Mouse (Mus musculus): ENCODE results near the gene Prkar2a. TPM values are rescaled to one million over a fixed set of nuclear protein-coding genes. Genes with fewer than 3 reads are reported as not detected.

Prkar2a gene
- 12.0 and 18.2 TPM in 2 replicates for total RNA-seq (2012; rRNA removed)

GRCm38 (mm10) chr9:108689106-108689505, at the start of gene Prkar2a:
Prkar2a (plus strand) TSS chr9:108689314.
- Histone ChIP-seq H3K4me3 (ENCODE audit: insufficient read depth in 1 of 2, low read depth in 1 of 2, low read length in 2 of 2, poor library complexity in 1 of 2, severe bottlenecking in 1 of 2) (no peak within 1 kb of the TSS), H3K4me1 (ENCODE audit: control insufficient read depth in 2 of 2, insufficient read depth in 2 of 2, low read length in 2 of 2, poor library complexity in 1 of 2) (peaks cover 0 to 3% of the 10 kb centered on the region in 2 experiments; a peak in 2 of 4 replicates), H3K27ac (ENCODE audit: insufficient read depth, low read depth, low read length, poor library complexity, severe bottlenecking) (no peak within 1 kb of the TSS), H3K9me3 (ENCODE audit: control insufficient read depth, insufficient read depth, low read depth, low read length) (no peaks in the 10 kb centered on the region), H3K36me3 (ENCODE audit: control insufficient read depth, insufficient read depth, low read length, poor library complexity, severe bottlenecking) (0 out of 2 replicates have a peak, but pooled peaks cover 2% of the 10 kb centered on the region), H3K9ac (ENCODE audit: insufficient read depth, low read depth, low read length, poor library complexity, severe bottlenecking) (no peak within 1 kb of the TSS)
- in situ Hi-C loops (cut with MboI; ENCODE audit: low sequenced_read_pairs in 2 of 2, unreplicated experiment in 2 of 2), result no loop called here
- TF ChIP-seq ZC3H11A (IDR thresholded peaks at IDR 0.05; ENCODE audit: borderline replicate concordance, low read depth, low read length) (no peak), CHD2 (IDR thresholded peaks at IDR 0.05; ENCODE audit: low read depth, low read length) (no peak), HCFC1 (IDR thresholded peaks at IDR 0.05; ENCODE audit: borderline replicate concordance, insufficient read depth, low read length) (no peak), MAFK (IDR thresholded peaks at IDR 0.05; ENCODE audit: insufficient read depth, low read depth, low read length) (no peak), ZNF384 (IDR thresholded peaks at IDR 0.05; ENCODE audit: low read depth, low read length) (no peak)
- DNase-seq (ENCODE audit: low read depth, low spot score), result no peak

GRCm38 (mm10) chr9:108639825-108640224, 49.3 kb upstream of the Prkar2a start:
- no peak overlapping the region for H3K27ac ChIP-seq (ENCODE audit: insufficient read depth, low read depth, low read length, poor library complexity, severe bottlenecking)
- TF ChIP-seq ZNF384 (IDR thresholded peaks at IDR 0.05; ENCODE audit: low read depth, low read length) (no peak), HCFC1 (IDR thresholded peaks at IDR 0.05; ENCODE audit: borderline replicate concordance, insufficient read depth, low read length) (no peak), CHD2 (IDR thresholded peaks at IDR 0.05; ENCODE audit: low read depth, low read length) (no peak), ZC3H11A (IDR thresholded peaks at IDR 0.05; ENCODE audit: borderline replicate concordance, low read depth, low read length) (no peak), MAFK (IDR thresholded peaks at IDR 0.05; ENCODE audit: insufficient read depth, low read depth, low read length) (no peak)
- no peak overlapping the region for H3K9ac ChIP-seq (ENCODE audit: insufficient read depth, low read depth, low read length, poor library complexity, severe bottlenecking)
- DNase-seq (ENCODE audit: low read depth, low spot score), result no peak
- H3K9me3 ChIP-seq (ENCODE audit: control insufficient read depth, insufficient read depth, low read depth, low read length), result no peaks in the 10 kb centered on the region
- in situ Hi-C loops (cut with MboI; ENCODE audit: low sequenced_read_pairs in 2 of 2, unreplicated experiment in 2 of 2), result no loop called here
- peaks cover 0 to 4% of the 10 kb centered on the region in 2 experiments; a peak in 2 of 4 replicates for H3K4me1 ChIP-seq (ENCODE audit: control insufficient read depth in 2 of 2, insufficient read depth in 2 of 2, low read length in 2 of 2, poor library complexity in 1 of 2)
- peaks cover 12% of the 10 kb centered on the region for H3K36me3 ChIP-seq (ENCODE audit: control insufficient read depth, insufficient read depth, low read length, poor library complexity, severe bottlenecking)
- H3K4me3 ChIP-seq (ENCODE audit: insufficient read depth in 1 of 2, low read depth in 1 of 2, low read length in 2 of 2, poor library complexity in 1 of 2, severe bottlenecking in 1 of 2), result no peak overlapping the region

GRCm38 (mm10) chr9:108648166-108648565, 40.9 kb upstream of the Prkar2a start:
- TF ChIP-seq HCFC1 (IDR thresholded peaks at IDR 0.05; ENCODE audit: borderline replicate concordance, insufficient read depth, low read length) (no peak), ZNF384 (IDR thresholded peaks at IDR 0.05; ENCODE audit: low read depth, low read length) (no peak), ZC3H11A (IDR thresholded peaks at IDR 0.05; ENCODE audit: borderline replicate concordance, low read depth, low read length) (no peak)
- Histone ChIP-seq H3K9ac (ENCODE audit: insufficient read depth, low read depth, low read length, poor library complexity, severe bottlenecking) (peak overlapping the region; percentile 91; the same call in 1 of the 2 replicates), H3K4me3 (ENCODE audit: insufficient read depth in 1 of 2, low read depth in 1 of 2, low read length in 2 of 2, poor library complexity in 1 of 2, severe bottlenecking in 1 of 2) (peak overlapping the region; percentile 69 to 74), H3K27ac (ENCODE audit: insufficient read depth, low read depth, low read length, poor library complexity, severe bottlenecking) (no peak overlapping the region; the same call in 1 of the 2 replicates), H3K36me3 (ENCODE audit: control insufficient read depth, insufficient read depth, low read length, poor library complexity, severe bottlenecking) (no peaks in the 10 kb centered on the region), H3K9me3 (ENCODE audit: control insufficient read depth, insufficient read depth, low read depth, low read length) (no peaks in the 10 kb centered on the region), H3K4me1 (ENCODE audit: control insufficient read depth in 2 of 2, insufficient read depth in 2 of 2, low read length in 2 of 2, poor library complexity in 1 of 2) (peaks cover 2 to 5% of the 10 kb centered on the region in 2 experiments)
- in situ Hi-C loops (cut with MboI; ENCODE audit: low sequenced_read_pairs in 2 of 2, unreplicated experiment in 2 of 2), result no loop called here
- no peak for DNase-seq (ENCODE audit: low read depth, low spot score)

- Histone ChIP-seq H3K36me3 (ENCODE audit: control insufficient read depth, insufficient read depth, low read length, poor library complexity, severe bottlenecking) (no peaks in the 10 kb centered on the region), H3K9me3 (ENCODE audit: control insufficient read depth, insufficient read depth, low read depth, low read length) (no peaks in the 10 kb centered on the region), H3K4me3 (ENCODE audit: insufficient read depth in 1 of 2, low read depth in 1 of 2, low read length in 2 of 2, poor library complexity in 1 of 2, severe bottlenecking in 1 of 2) (peak within 1 kb of the TSS; percentile 69 to 74), H3K27ac (ENCODE audit: insufficient read depth, low read depth, low read length, poor library complexity, severe bottlenecking) (peak within 1 kb of the TSS; percentile 73), H3K4me1 (ENCODE audit: control insufficient read depth in 2 of 2, insufficient read depth in 2 of 2, low read length in 2 of 2, poor library complexity in 1 of 2) (peaks cover 2 to 5% of the 10 kb centered on the region in 2 experiments; a peak in 3 of 4 replicates), H3K9ac (ENCODE audit: insufficient read depth, low read depth, low read length, poor library complexity, severe bottlenecking) (peak within 1 kb of the TSS; percentile 91)
- in situ Hi-C loops (cut with MboI; ENCODE audit: low sequenced_read_pairs in 2 of 2, unreplicated experiment in 2 of 2), result no loop called here
- peak; percentile 81 for DNase-seq (ENCODE audit: low read depth, low spot score)
- TF ChIP-seq HCFC1 (IDR thresholded peaks at IDR 0.05; ENCODE audit: borderline replicate concordance, insufficient read depth, low read length) (peak; percentile 64; the same call in 1 of the 2 replicates), ZNF384 (IDR thresholded peaks at IDR 0.05; ENCODE audit: low read depth, low read length) (no peak)
Measured at GRCm38 (mm10) chr9:108648611-108649560, 40.2 kb upstream of the Prkar2a start, which contains the start of gene Arih2. Arih2 (minus strand) TSS chr9:108649386.

Measured in ES-E14 (cell line).